Mouse (Mus musculus) retina, postnatal 1 day (tissue): Measurements from ENCODE around the gene Gm21317.
"Not testable (repeated sequence)": the region's sequence is repeated elsewhere in the genome, so short reads cannot be mapped to it uniquely, and the experiment has no call there.

Source experiments
- DNase-seq: peaks from one replicate; pipeline ENCODE4 v3.0.0-alpha.2; 2012

Gm21317 gene

GRCm38 (mm10) chrY:82224927-82225326, at the start of gene Gm21317:
Gene Gm21317 (plus strand): TSS chrY:82225227.
- not testable (repeated sequence) for DNase-seq
